Mouse (Mus musculus) lung, embryonic 15.5 days (tissue): ENCODE results near the gene Tbc1d1. TPM values are rescaled to one million over a fixed set of nuclear protein-coding genes. Genes with fewer than 3 reads are reported as not detected.

ENCODE experiments used
- ATAC-seq: fragments of 200-750 bp; cut with Nextera tagmentation; 2 replicates; pipeline ENCODE4 v1.8.0; 2017; ENCODE audit warnings: moderate number of reproducible peaks, borderline replicate concordance; ENCODE audit not compliant: low FRiP score, low TSS enrichment; ENCODE audit errors: extremely low read depth
- H3K27ac ChIP-seq: fragments of 300-500 bp; sonication (generic); 2 replicates; pipeline ENCODE4 v1.5.1; 2015; ENCODE audit warnings: moderate library complexity, mild to moderate bottlenecking, inconsistent platforms
- H3K27me3 ChIP-seq: fragments of 300-500 bp; sonication (generic); 2 replicates; pipeline ENCODE4 v1.6.1; 2015; ENCODE audit warnings: inconsistent platforms
- H3K36me3 ChIP-seq: fragments of 300-500 bp; sonication (generic); 2 replicates; pipeline ENCODE4 v1.6.1; 2015; ENCODE audit warnings: inconsistent platforms
- H3K4me1 ChIP-seq: fragments of 300-500 bp; sonication (generic); 2 replicates; pipeline ENCODE4 v1.6.1; 2015; ENCODE audit warnings: inconsistent platforms
- H3K4me2 ChIP-seq: fragments of 300-500 bp; sonication (generic); 2 replicates; pipeline ENCODE4 v1.6.1; 2015; ENCODE audit warnings: inconsistent platforms, mild to moderate bottlenecking, moderate library complexity
- H3K4me3 ChIP-seq: fragments of 300-500 bp; sonication (generic); 2 replicates; pipeline ENCODE4 v1.5.1; 2015; ENCODE audit warnings: mild to moderate bottlenecking, inconsistent platforms
- H3K9ac ChIP-seq: fragments of 300-500 bp; sonication (generic); 2 replicates; pipeline ENCODE4 v1.6.1; 2015; ENCODE audit warnings: inconsistent platforms
- H3K9me3 ChIP-seq: fragments of 300-500 bp; sonication (generic); 2 replicates; pipeline ENCODE4 v1.6.1; 2016; ENCODE audit warnings: inconsistent platforms
- WGBS: fragments of 180-500 bp; shearing (Covaris S2); methylation state at CpG from one replicate; pipeline ENCODE4 v1.1.7; 2015; 5-methylcytosine and 5-hydroxymethylcytosine counted together
- polyA plus RNA-seq: library from polyadenylated mRNA; unstranded; fragments of >200 nt; fragmentation: Nextera tagmentation; extraction: Ambion mirVana; gene quantifications from 2 replicates; pipeline ENCODE4 v1.2.1, GENCODE M21; 2015

Gene Tbc1d1
- polyA plus RNA-seq, 1 experiment from 2014 or later: 39.8 TPM

GRCm38 (mm10) chr5:64242795-64243455 lies 86.8 kb downstream of the Tbc1d1 start:
- ATAC-seq: peak; percentile 43; the same call in 1 of the 2 replicates
- no peaks in the 10 kb centered on the region for H3K9me3 ChIP-seq
- H3K27ac ChIP-seq: no peak overlapping the region
- no peak overlapping the region for H3K4me2 ChIP-seq
- no peaks in the 10 kb centered on the region for H3K36me3 ChIP-seq
- no peak overlapping the region for H3K4me3 ChIP-seq
- H3K9ac ChIP-seq: no peak overlapping the region
- H3K4me1 ChIP-seq: peaks cover 48% of the 10 kb centered on the region
- H3K27me3 ChIP-seq: no peaks in the 10 kb centered on the region
- 33% methylated on average over 9 of the region's 9 CpGs for WGBS

- Histone ChIP-seq H3K4me1 (peaks cover 48% of the 10 kb centered on the region), H3K4me3 (no peak overlapping the region), H3K27ac (peak overlapping the region; percentile 29), H3K4me2 (no peak overlapping the region), H3K9ac (no peak overlapping the region), H3K36me3 (no peaks in the 10 kb centered on the region), H3K27me3 (no peaks in the 10 kb centered on the region), H3K9me3 (no peaks in the 10 kb centered on the region)
- WGBS: 26% methylated on average over 6 of the region's 6 CpGs
- ATAC-seq: no peak
Measured at GRCm38 (mm10) chr5:64243666-64244065, 87.6 kb downstream of the Tbc1d1 start.

DNA sequence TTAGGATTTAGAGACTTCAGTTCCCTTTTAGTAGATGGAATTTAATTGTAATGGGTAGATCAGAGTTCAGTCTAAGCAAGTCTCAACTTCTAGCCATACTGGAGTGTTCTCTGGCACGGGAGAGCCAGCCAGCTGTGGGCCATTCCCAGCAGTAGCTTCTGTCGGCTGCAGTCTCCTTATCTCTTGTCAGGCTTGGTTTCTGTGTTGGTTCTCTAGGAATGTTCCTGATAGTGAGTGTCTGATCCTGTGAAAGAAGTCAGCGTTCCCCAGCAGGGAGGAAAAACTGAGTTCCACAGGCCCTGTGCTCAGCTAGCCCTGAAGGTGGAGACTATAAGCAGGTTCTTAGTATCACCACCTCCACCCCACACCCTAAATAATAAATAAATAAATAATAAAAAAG lies 88.2 kb downstream of the Tbc1d1 start:
- no peak overlapping the region for H3K4me2 ChIP-seq
- H3K4me1 ChIP-seq: peaks cover 48% of the 10 kb centered on the region
- no peaks in the 10 kb centered on the region for H3K9me3 ChIP-seq
- no peaks in the 10 kb centered on the region for H3K27me3 ChIP-seq
- H3K36me3 ChIP-seq: no peaks in the 10 kb centered on the region
- peak overlapping the region; percentile 29 for H3K27ac ChIP-seq
- H3K4me3 ChIP-seq: no peak overlapping the region
- no peak overlapping the region for H3K9ac ChIP-seq
- ATAC-seq: peak; percentile 65; the same call in 1 of the 2 replicates
- WGBS: 14% methylated on average over 3 of the region's 3 CpGs

DNA sequence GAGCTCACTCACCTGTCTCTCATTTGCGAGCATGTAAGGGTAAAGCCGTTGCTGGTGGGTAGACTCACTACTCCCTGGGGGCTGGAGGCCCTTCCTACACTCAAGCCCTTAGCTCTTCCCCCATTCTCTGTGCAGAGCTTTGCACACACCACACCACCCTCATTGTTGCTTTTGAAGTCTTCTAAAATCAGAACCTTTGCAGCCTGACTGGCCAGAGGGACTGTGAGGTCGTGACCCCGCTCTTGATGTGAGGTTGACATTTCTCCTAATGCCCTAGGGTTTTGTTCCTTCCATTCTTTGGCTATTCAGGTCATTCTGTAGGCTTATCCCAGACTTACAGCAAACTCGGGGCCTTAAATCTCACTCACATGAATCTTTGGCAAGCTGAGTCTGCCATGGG lies 88.6 kb downstream of the Tbc1d1 start:
- H3K4me3 ChIP-seq: no peak overlapping the region
- no peaks in the 10 kb centered on the region for H3K36me3 ChIP-seq
- no peak overlapping the region for H3K9ac ChIP-seq
- H3K27ac ChIP-seq: 0 out of 2 replicates have a peak overlapping the region, but pooled peaks have one; percentile 29
- 59% methylated on average over 5 of the region's 5 CpGs for WGBS
- peaks cover 47% of the 10 kb centered on the region for H3K4me1 ChIP-seq
- H3K27me3 ChIP-seq: no peaks in the 10 kb centered on the region
- no peak overlapping the region for H3K4me2 ChIP-seq
- no peaks in the 10 kb centered on the region for H3K9me3 ChIP-seq
- 0 out of 2 replicates have a peak, but pooled peaks have one; percentile 9 for ATAC-seq

DNA sequence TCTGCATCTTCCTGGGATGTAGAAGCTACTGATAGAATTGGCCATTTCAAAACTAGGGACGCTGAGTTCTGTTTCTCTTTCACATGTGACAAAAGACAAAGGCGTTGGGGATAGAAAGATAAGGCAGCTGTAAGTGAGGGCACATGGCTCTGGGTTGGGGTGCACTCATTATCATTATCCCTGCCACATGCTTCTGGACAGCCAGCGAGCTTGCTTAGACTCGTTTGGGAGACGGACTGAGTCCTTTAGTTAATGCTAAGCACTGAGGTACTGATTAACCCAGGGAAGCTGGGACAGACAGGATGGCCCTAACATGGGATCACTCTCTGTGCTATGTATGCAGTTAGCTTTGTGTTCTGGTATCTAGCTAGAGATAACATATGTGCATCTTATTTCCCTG lies 95.3 kb downstream of the Tbc1d1 start:
- WGBS: 49% methylated on average over 5 of the region's 5 CpGs

GRCm38 (mm10) chr5:64254278-64254677 lies 98.2 kb downstream of the Tbc1d1 start:
- no peak overlapping the region for H3K9ac ChIP-seq
- H3K36me3 ChIP-seq: peaks cover 11% of the 10 kb centered on the region; the same call in 1 of the 2 replicates
- H3K27me3 ChIP-seq: no peaks in the 10 kb centered on the region
- 60% methylated on average over 3 of the region's 3 CpGs for WGBS
- ATAC-seq: no peak
- H3K4me2 ChIP-seq: no peak overlapping the region
- H3K4me3 ChIP-seq: no peak overlapping the region
- no peak overlapping the region for H3K27ac ChIP-seq
- no peaks in the 10 kb centered on the region for H3K9me3 ChIP-seq
- peaks cover 12% of the 10 kb centered on the region for H3K4me1 ChIP-seq

More for the DNA sequence above, 95.3 kb downstream of the Tbc1d1 start:
- H3K27me3 ChIP-seq: no peaks in the 10 kb centered on the region
- H3K4me3 ChIP-seq: no peak overlapping the region
- peaks cover 12% of the 10 kb centered on the region for H3K4me1 ChIP-seq
- no peak for ATAC-seq
- no peak overlapping the region for H3K4me2 ChIP-seq
- no peaks in the 10 kb centered on the region for H3K36me3 ChIP-seq
- H3K9ac ChIP-seq: no peak overlapping the region
- no peak overlapping the region for H3K27ac ChIP-seq
- no peaks in the 10 kb centered on the region for H3K9me3 ChIP-seq

- Histone ChIP-seq H3K36me3 (peaks cover 11% of the 10 kb centered on the region; the same call in 1 of the 2 replicates), H3K4me3 (no peak overlapping the region), H3K27ac (no peak overlapping the region), H3K9ac (no peak overlapping the region), H3K4me2 (no peak overlapping the region), H3K4me1 (peaks cover 12% of the 10 kb centered on the region), H3K27me3 (no peaks in the 10 kb centered on the region), H3K9me3 (no peaks in the 10 kb centered on the region)
- WGBS: 73% methylated on average over 6 of the region's 6 CpGs
- no peak for ATAC-seq
Measured at GRCm38 (mm10) chr5:64254988-64255387, 98.9 kb downstream of the Tbc1d1 start.

DNA sequence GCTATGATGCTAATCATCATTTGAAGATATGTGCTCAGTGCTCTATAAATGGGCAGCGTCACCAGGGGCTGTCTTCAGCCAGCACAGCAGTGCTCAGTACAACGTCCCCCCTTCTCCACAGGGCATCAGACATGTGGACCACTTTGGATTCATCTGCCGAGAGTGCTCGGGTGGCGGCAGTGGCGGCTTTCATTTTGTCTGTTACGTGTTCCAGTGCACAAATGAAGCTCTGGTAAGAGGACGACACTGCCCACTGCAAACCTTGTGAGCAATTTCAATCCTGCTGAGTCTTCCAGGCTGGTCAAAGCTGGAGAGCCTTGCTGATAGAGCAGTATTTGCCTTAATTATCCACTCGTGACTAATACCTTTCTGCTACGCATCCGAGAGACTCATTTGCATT lies 107.2 kb downstream of the Tbc1d1 start:
- H3K4me3 ChIP-seq: no peak overlapping the region
- ATAC-seq: no peak
- H3K36me3 ChIP-seq: peaks cover 7% of the 10 kb centered on the region; the same call in 1 of the 2 replicates
- H3K27me3 ChIP-seq: no peaks in the 10 kb centered on the region
- no peaks in the 10 kb centered on the region for H3K4me1 ChIP-seq
- no peak overlapping the region for H3K9ac ChIP-seq
- no peak overlapping the region for H3K27ac ChIP-seq
- WGBS: 82% methylated on average over 11 of the region's 11 CpGs
- no peak overlapping the region for H3K4me2 ChIP-seq
- H3K9me3 ChIP-seq: no peaks in the 10 kb centered on the region

GRCm38 (mm10) chr5:64263898-64264478 lies 107.9 kb downstream of the Tbc1d1 start:
- no peaks in the 10 kb centered on the region for H3K4me1 ChIP-seq
- H3K9ac ChIP-seq: no peak overlapping the region
- ATAC-seq: no peak
- no peaks in the 10 kb centered on the region for H3K9me3 ChIP-seq
- no peak overlapping the region for H3K4me3 ChIP-seq
- H3K36me3 ChIP-seq: 0 out of 2 replicates have a peak, but pooled peaks cover 7% of the 10 kb centered on the region
- H3K4me2 ChIP-seq: no peak overlapping the region
- 65% methylated on average over 13 of the region's 13 CpGs for WGBS
- H3K27me3 ChIP-seq: no peaks in the 10 kb centered on the region
- H3K27ac ChIP-seq: no peak overlapping the region

GRCm38 (mm10) chr5:64265145-64265544 lies 109.0 kb downstream of the Tbc1d1 start:
- H3K4me3 ChIP-seq: no peak overlapping the region
- H3K27ac ChIP-seq: no peak overlapping the region
- H3K4me2 ChIP-seq: no peak overlapping the region
- WGBS: 19% methylated on average over 3 of the region's 3 CpGs
- 0 out of 2 replicates have a peak, but pooled peaks cover 7% of the 10 kb centered on the region for H3K36me3 ChIP-seq
- ATAC-seq: no peak
- H3K27me3 ChIP-seq: no peaks in the 10 kb centered on the region
- H3K9ac ChIP-seq: no peak overlapping the region
- H3K4me1 ChIP-seq: no peaks in the 10 kb centered on the region
- H3K9me3 ChIP-seq: no peaks in the 10 kb centered on the region

DNA sequence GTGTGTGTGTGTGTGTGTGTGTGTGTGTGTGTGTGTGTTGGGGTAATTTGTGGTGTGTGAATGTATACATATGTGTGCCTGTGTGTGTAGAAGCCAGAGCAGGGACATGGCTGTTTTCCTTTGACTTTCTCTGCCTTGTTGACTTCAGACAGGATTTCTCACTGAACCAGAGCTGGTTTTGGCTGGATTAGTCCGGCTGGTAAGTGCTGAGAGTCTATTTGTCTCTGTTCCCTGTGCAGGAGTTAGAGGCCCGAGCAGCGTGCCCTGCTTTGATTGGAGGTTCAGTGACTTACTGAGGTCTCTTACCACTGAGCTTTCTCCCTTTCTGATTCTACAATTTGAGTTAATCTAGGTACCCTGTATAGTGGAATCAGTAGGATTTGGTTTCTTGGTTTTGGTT lies 109.8 kb downstream of the Tbc1d1 start:
- no peaks in the 10 kb centered on the region for H3K27me3 ChIP-seq
- H3K4me2 ChIP-seq: no peak overlapping the region
- no peaks in the 10 kb centered on the region for H3K4me1 ChIP-seq
- H3K36me3 ChIP-seq: 0 out of 2 replicates have a peak, but pooled peaks cover 7% of the 10 kb centered on the region
- no peak overlapping the region for H3K4me3 ChIP-seq
- 75% methylated on average over 3 of the region's 3 CpGs for WGBS
- no peaks in the 10 kb centered on the region for H3K9me3 ChIP-seq
- no peak overlapping the region for H3K27ac ChIP-seq
- no peak overlapping the region for H3K9ac ChIP-seq
- no peak for ATAC-seq

- whole genome bisulfite sequencing: 87% methylated on average over 2 of the region's 2 CpGs
- no peak for ATAC-seq
- H3K9me3 ChIP-seq: no peaks in the 10 kb centered on the region
- H3K27me3 ChIP-seq: no peaks in the 10 kb centered on the region
- no peak overlapping the region for H3K9ac ChIP-seq
- peaks cover 7% of the 10 kb centered on the region; the same call in 1 of the 2 replicates for H3K36me3 ChIP-seq
- H3K4me3 ChIP-seq: no peak overlapping the region
- no peaks in the 10 kb centered on the region for H3K4me1 ChIP-seq
- H3K27ac ChIP-seq: no peak overlapping the region
- H3K4me2 ChIP-seq: no peak overlapping the region
Measured at GRCm38 (mm10) chr5:64266534-64266933, 110.4 kb downstream of the Tbc1d1 start.
